Mouse (Mus musculus) embryonic stem cell, embryonic (primary cell): ENCODE results near the gene Taar8b.
"Not testable (repeated sequence)": the region's sequence is repeated elsewhere in the genome, so short reads cannot be mapped to it uniquely, and the experiment has no call there.

Experiments used
- CTCF ChIA-PET, 4 experiments: fragments of 300-600 bp in 2 of 4; fragments of 350-600 bp in 2 of 4; sonication (Branson Sonifier 250); formaldehyde crosslinking; loops; one replicate each; lab custom pipeline; 2022; ENCODE audit warnings: inconsistent platforms in 2 of 4; lab: Charles Lee
- POLR2A ChIA-PET, 4 experiments: fragments of 300-600 bp in 2 of 4; fragments of 350-600 bp in 2 of 4; sonication (Branson Sonifier 250); formaldehyde crosslinking; loops; one replicate each; lab custom pipeline; 2022; ENCODE audit warnings: antibody characterized with exemption in 4 of 4, inconsistent platforms in 1 of 4; lab: Charles Lee

Taar8b gene

DNA sequence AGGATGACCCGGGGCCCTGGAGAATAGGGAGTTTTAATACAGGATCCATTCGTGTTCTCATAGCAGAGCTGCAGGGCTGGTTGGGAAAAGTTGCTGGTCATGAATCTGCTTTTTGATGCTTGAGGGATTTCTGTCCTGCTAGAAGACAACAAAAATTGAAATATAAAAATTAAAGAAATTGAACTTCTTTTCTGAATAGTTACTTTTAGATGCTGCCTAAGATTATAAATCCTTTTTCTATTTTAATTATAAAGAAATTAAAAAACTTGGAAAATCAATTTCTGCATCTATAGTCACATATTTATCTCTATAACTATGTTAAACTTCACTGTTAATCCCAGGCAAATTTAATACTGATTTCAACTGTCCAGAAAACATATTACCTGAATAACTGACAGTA, at the start of gene Taar8b:
Taar8b (minus strand) TSS at position 101 of the 400 bp plus-strand sequence.
- POLR2A ChIA-PET = no interaction called here
- CTCF ChIA-PET = no interaction called here

- ChIA-PET CTCF (interaction anchor here in 2 of 4 experiments (1.1 to 1.5 kb wide), 2 partner anchors 173 to 174 kb away, joined by 3 read pairs; no protein-coding TSS in a partner anchor), POLR2A (interaction anchor here (0.5 to 1.5 kb wide), 5 partner anchors 10 to 1815 kb away, joined by 3 to 7 read pairs (median 3); partner anchors contain the start of gene Stx7 (in 2 of the 4))
These were observed 46.6 kb upstream of the Taar8b start for GRCm38 (mm10) chr10:24138623-24139261.

DNA sequence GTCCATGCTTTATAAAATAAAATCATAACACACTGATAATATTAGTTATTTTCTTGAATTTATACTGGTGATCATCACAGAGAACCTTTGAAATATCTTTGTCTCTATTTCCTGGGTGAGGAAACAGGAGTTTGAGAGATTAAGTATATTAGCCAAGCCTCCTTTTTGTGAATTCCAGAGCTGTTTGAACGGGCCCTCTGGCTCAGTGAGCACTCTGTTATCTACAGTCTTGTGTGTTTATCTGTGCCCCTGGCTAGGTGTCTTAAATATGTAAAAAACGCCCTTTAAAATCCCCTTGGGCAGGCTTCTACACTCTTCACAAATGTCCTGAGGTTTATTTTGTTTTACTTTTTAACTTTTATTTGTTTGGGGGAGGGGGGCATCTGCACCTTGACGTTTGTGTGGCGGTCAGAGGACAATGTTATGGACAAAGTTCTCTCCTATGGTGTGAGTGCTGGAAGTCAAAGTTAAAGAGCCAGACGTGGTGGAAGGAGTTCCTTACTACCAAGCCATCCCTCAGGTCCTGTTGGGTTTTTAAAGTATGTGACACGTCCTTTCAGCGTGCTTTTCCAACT, 42.1 kb upstream of the Taar8b start:
- ChIA-PET CTCF (interaction anchor here in 1 of 4 experiments (0.7 kb wide), 1 partner anchor 64 kb away, joined by 3 read pairs; no protein-coding TSS in a partner anchor), POLR2A (interaction anchor here in 1 of 4 experiments (1.8 kb wide), 1 partner anchor 23 kb away, joined by 4 read pairs; no protein-coding TSS in a partner anchor)

DNA sequence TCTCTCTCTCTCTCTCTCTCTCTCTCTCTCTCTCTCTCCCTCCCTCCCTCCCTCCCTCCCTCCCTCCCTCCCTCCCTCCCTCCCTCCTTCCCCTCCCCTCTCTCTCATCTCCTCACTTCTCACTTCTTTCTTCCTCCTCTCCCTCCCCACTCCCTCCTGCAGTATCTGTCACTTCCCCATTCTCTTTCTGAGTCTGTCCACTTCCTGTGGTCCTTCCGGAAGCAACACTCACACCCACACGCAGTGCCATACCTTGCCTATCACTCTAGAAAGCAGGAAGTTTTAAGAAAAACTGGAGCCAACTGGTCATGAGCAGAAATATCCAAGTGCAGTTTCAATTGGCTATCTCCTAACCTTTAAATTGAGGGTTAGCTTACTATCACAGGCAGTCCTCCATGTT, 41.0 kb upstream of the Taar8b start:
- ChIA-PET CTCF (interaction anchor here in 1 of 4 experiments (2.3 kb wide), 1 partner anchor 154 kb away, joined by 12 read pairs; no protein-coding TSS in a partner anchor), POLR2A (interaction anchor here in 2 of 4 experiments (0.6 to 1.8 kb wide), 4 partner anchors 22 to 345 kb away, joined by 3 to 5 read pairs (median 4); no protein-coding TSS in a partner anchor)

- ChIA-PET CTCF (interaction anchor here (0.6 to 2.3 kb wide), 29 partner anchors 13 to 718 kb away, joined by 3 to 12 read pairs (median 5); partner anchors contain the start of genes Stx7 (in 2 of the 4) and Taar2 (in 1 of the 4)), POLR2A (interaction anchor here in 3 of 4 experiments (0.7 to 2.0 kb wide), 19 partner anchors 17 to 936 kb away, joined by 3 to 11 read pairs (median 4); partner anchors contain the start of gene Stx7 (in 1 of the 3))
These were observed 40.2 kb upstream of the Taar8b start for GRCm38 (mm10) chr10:24132273-24132672.

DNA sequence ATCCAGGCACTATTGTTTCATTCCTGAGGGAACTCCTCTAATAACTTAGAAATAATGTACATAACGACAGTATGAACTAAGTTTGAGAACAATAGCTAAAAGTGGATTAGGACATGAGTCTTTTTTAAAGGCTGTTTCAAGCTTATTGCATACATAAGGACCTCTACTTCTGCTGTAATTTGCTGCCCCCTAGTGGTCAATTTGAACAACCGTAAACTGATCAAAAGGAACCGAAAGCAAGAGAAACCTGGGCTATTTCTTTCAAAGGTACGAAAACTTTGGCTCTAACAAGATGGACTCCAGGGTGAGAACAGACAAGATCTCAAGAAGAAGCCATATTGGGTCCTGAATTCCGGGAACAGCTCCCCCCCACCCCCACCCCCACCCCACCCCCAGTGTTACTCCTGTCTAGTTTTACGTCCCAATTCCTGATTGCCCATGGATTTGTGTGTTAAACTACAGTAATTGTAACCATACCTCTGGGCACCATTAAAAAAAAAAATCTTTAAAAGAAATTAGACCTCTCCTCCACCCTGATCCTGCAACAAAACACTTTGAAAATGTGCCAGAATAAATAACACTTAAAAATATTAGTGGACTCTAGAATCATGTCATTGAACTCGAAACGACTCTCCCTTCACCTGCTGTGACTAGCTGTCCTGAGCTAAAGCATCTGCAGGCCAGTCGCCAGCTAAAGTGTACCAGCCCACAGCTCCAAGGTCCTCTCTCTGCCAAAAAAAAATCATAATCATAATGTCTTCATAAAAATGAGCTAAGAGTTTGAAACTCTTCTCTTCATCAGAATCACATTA, 39.6 kb upstream of the Taar8b start:
- ChIA-PET POLR2A (interaction anchor here in 3 of 4 experiments (0.6 to 2.0 kb wide), 20 partner anchors 16 to 936 kb away, joined by 3 to 11 read pairs (median 4); partner anchors contain the start of genes Ccn2 (in 1 of the 3), Rps12 (in 1 of the 3) and Stx7 (in 1 of the 3)), CTCF (interaction anchor here (0.5 to 2.3 kb wide), 40 partner anchors 8 to 717 kb away, joined by 3 to 12 read pairs (median 5); partner anchors contain the start of genes Stx7 (in 2 of the 4) and Taar2 (in 1 of the 4))

DNA sequence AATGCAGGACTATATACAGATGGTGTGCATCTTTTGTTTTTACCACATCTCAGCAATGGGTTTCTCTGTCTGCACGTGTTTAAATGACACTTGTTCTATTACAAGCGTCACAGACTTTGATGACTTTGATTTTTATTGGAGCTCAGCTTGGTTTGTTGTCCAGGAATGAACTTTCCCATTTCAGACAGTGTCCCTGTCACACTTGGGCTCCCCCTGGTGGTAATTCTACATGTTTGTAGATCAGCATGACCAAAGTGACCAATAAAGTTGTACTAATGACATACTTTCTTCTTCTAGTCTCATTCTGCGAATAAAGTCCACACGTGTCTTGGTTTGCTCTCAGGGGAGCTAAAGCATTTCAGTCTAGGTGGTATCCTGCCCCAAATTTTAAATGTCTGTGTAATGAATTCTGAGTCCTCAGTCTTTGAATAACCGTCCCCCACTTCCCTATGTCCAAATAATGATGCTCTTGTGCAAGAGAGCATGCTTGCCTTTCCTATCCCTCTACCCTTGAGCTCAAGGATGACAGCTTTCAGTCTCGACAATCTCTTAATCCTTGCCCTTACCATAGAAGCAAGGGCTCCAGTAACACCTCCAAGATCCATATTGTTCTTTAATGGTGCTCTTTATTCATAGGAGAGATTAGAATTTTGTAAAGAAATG, 19.2 kb upstream of the Taar8b start:
- ChIA-PET CTCF (interaction anchor here (0.6 to 2.4 kb wide), 11 partner anchors 20 to 831 kb away, joined by 3 to 10 read pairs (median 4); partner anchors contain the start of gene Taar7e (in 1 of the 4)), POLR2A (interaction anchor here in 1 of 4 experiments (1.2 kb wide), 1 partner anchor 22 kb away, joined by 4 read pairs; no protein-coding TSS in a partner anchor)

DNA sequence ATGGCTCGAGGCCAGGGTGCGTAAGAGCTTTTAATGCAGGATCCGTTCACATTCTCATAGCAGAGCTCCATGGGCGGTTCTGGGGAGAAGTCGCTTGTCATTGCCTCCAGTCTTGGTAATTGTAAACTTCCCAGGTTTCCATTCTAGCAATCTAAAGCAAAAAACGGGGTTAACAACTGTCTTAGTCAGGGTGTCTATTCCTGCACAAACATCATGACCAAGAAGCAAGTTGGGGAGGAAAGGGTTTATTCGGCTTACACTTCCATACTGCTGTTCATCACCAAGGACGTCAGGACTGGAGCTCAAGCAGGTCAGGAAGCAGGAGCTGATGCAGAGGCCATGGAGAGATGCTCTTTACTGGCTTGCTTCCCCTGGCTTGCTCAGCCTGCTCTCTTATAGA, 17.3 kb upstream of the Taar8b start, which contains the start of gene Taar9:
Taar9 (minus strand) TSS at position 101 of the 400 bp plus-strand sequence.
- ChIA-PET CTCF (interaction anchor here in 1 of 4 experiments (2.3 kb wide), 1 partner anchor 22 kb away, joined by 10 read pairs; no protein-coding TSS in a partner anchor), POLR2A (interaction anchor here in 1 of 4 experiments (0.6 kb wide), 1 partner anchor 1011 kb away, joined by 3 read pairs; no protein-coding TSS in a partner anchor)

GRCm38 (mm10) chr10:24108236-24108635, 16.1 kb upstream of the Taar8b start:
- ChIA-PET CTCF (no interaction called here), POLR2A (interaction anchor here in 1 of 4 experiments (0.6 kb wide), 1 partner anchor 129 kb away, joined by 3 read pairs; no protein-coding TSS in a partner anchor)

- POLR2A ChIA-PET = interaction anchor here in 1 of 4 experiments (0.7 kb wide), 1 partner anchor 42 kb away, joined by 3 read pairs; no protein-coding TSS in a partner anchor
- CTCF ChIA-PET = interaction anchor here in 1 of 4 experiments (0.8 kb wide), 1 partner anchor 25 kb away, joined by 10 read pairs; no protein-coding TSS in a partner anchor
These were observed 15.7 kb upstream of the Taar8b start for GRCm38 (mm10) chr10:24107747-24108146.

GRCm38 (mm10) chr10:24103299-24103698, 11.2 kb upstream of the Taar8b start:
- POLR2A ChIA-PET, CTCF ChIA-PET: not testable (repeated sequence)

- CTCF ChIA-PET, POLR2A ChIA-PET: not testable (repeated sequence)
These were observed 9.7 kb upstream of the Taar8b start, which contains the start of gene Taar8c for GRCm38 (mm10) chr10:24101812-24102211. Taar8c (minus strand) TSS chr10:24101912.

- CTCF ChIA-PET, POLR2A ChIA-PET: not testable (repeated sequence)
These were observed 4.9 kb upstream of the Taar8b start for GRCm38 (mm10) chr10:24097010-24097409.

GRCm38 (mm10) chr10:24087168-24087567, 4.9 kb downstream of the Taar8b start:
- POLR2A ChIA-PET = interaction anchor here in 1 of 4 experiments (0.6 to 0.9 kb wide), 2 partner anchors 125 to 299 kb away, joined by 3 to 5 read pairs; no protein-coding TSS in a partner anchor
- CTCF ChIA-PET = interaction anchor here in 1 of 4 experiments (0.9 kb wide), 1 partner anchor 44 kb away, joined by 3 read pairs; no protein-coding TSS in a partner anchor

- POLR2A ChIA-PET = interaction anchor here in 1 of 4 experiments (0.6 to 0.9 kb wide), 2 partner anchors 20 to 299 kb away, joined by 3 read pairs; no protein-coding TSS in a partner anchor
- CTCF ChIA-PET = interaction anchor here in 2 of 4 experiments (0.7 to 0.9 kb wide), 2 partner anchors 45 to 146 kb away, joined by 3 read pairs; no protein-coding TSS in a partner anchor
These were observed 5.5 kb downstream of the Taar8b start for GRCm38 (mm10) chr10:24086555-24086954.

DNA sequence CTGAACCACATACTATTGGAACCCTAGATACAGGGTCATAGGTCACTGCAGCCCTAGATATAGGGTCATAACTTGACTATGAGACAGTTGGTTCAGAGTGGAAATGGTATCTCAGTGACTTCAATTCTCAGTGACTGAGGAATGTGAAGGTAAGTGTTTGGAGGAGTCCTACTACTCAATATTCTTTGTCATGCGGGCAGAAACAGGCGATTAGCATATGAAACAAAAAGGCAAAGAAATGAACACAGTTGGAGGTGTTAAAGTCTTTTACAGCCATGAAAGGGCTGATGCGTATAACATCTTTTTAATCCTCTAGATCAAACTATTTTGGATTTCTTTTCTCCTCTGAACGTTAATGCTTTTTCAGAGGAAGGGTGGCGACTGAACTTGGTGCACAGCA, 6.2 kb downstream of the Taar8b start:
- ChIA-PET CTCF (no interaction called here), POLR2A (no interaction called here)

- ChIA-PET CTCF (interaction anchor here in 2 of 4 experiments (0.6 to 1.1 kb wide), 4 partner anchors 9 to 103 kb away, joined by 3 read pairs; no protein-coding TSS in a partner anchor), POLR2A (no interaction called here)
These were observed 11.9 kb downstream of the Taar8b start for GRCm38 (mm10) chr10:24080166-24080565.
